Mouse (Mus musculus): Measurements from ENCODE around the gene Aig1.

GRCm38 (mm10) chr10:13861115-13861909, 7.5 kb downstream of the Aig1 start:
- TF ChIP-seq GATA1 (IDR thresholded peaks at IDR 0.05; ENCODE audit: borderline replicate concordance, low read length) (no peak), FLI1 (IDR thresholded peaks at IDR 0.05; ENCODE audit: low read length) (no peak)
